Mouse (Mus musculus) hindbrain, embryonic 10.5 days (tissue): ENCODE data around the gene Ucp1. TPM values are rescaled to one million over a fixed set of nuclear protein-coding genes. Genes with fewer than 3 reads are reported as not detected.

Source experiments
- polyA plus RNA-seq: library from polyadenylated mRNA; unstranded; fragments of >200 nt; fragmentation: Nextera tagmentation; extraction: Ambion mirVana; gene quantifications from 2 replicates; pipeline ENCODE4 v1.2.1, GENCODE M21; 2016

Ucp1 gene
- polyA plus RNA-seq, 1 experiment from 2014 or later: not detected

Other genes starting within 250 kb of the Ucp1 start
- gene Tbc1d9, start 125.0 kb upstream of the Ucp1 start, polyA plus RNA-seq: 6.5 and 8.3 TPM in 2 replicates
- 2.9 and 3.2 TPM in 2 replicates for gene Gm10645, start 124.2 kb upstream of the Ucp1 start, polyA plus RNA-seq
- gene Elmod2, start 42.1 kb downstream of the Ucp1 start, polyA plus RNA-seq: 15.6 and 21.0 TPM in 2 replicates
- not detected in 2 replicates for gene Mgat4d, start 58.1 kb downstream of the Ucp1 start, polyA plus RNA-seq
- gene Clgn, start 99.5 kb downstream of the Ucp1 start, polyA plus RNA-seq: 2.9 and 3.5 TPM in 2 replicates
- gene Scoc, start 168.0 kb downstream of the Ucp1 start, polyA plus RNA-seq: 112 and 114 TPM in 2 replicates
- 0.10 and 0.16 TPM in 2 replicates for gene Olfr370, start 245.4 kb downstream of the Ucp1 start, polyA plus RNA-seq